Mouse (Mus musculus) hindlimb bud, embryonic 11.5 days (tissue): Measurements from ENCODE around the gene Foxn1.

Experiments used
- DNase-seq: peaks from one replicate; pipeline ENCODE4 v3.0.0-alpha.2; 2012; ENCODE audit warnings: low read depth, low spot score; ENCODE audit errors: extremely low spot score

Foxn1 gene

GRCm38 (mm10) chr11:78386508-78387043 lies at the start of gene Foxn1:
Foxn1 (minus strand) TSS chr11:78386558.
- no peak for DNase-seq

GRCm38 (mm10) chr11:78435776-78436349 lies 49.5 kb upstream of the Foxn1 start:
- peak; percentile 56 for DNase-seq

GRCm38 (mm10) chr11:78434052-78434451 lies 47.7 kb upstream of the Foxn1 start:
- DNase-seq: no peak

- no peak for DNase-seq
Observed at GRCm38 (mm10) chr11:78431176-78431575, 44.8 kb upstream of the Foxn1 start.

- no peak for DNase-seq
Observed at GRCm38 (mm10) chr11:78430195-78430878, 44.0 kb upstream of the Foxn1 start.

- no peak for DNase-seq
Observed at GRCm38 (mm10) chr11:78428309-78428708, 42.0 kb upstream of the Foxn1 start.

- no peak for DNase-seq
Observed at GRCm38 (mm10) chr11:78427655-78428054, 41.3 kb upstream of the Foxn1 start.

GRCm38 (mm10) chr11:78425572-78425971 lies 39.2 kb upstream of the Foxn1 start:
- DNase-seq: no peak

GRCm38 (mm10) chr11:78424352-78424751 lies 38.0 kb upstream of the Foxn1 start:
- DNase-seq: no peak

- DNase-seq: no peak
Observed at GRCm38 (mm10) chr11:78422055-78422819, 35.9 kb upstream of the Foxn1 start, which contains the start of gene Slc13a2. Slc13a2 (minus strand) TSS chr11:78422217.

GRCm38 (mm10) chr11:78421201-78422009 lies 35.0 kb upstream of the Foxn1 start:
- DNase-seq: no peak

- no peak for DNase-seq
Observed at GRCm38 (mm10) chr11:78420263-78420889, 34.0 kb upstream of the Foxn1 start.

- DNase-seq: no peak
Observed at GRCm38 (mm10) chr11:78416854-78417253, 30.5 kb upstream of the Foxn1 start.

- no peak for DNase-seq
Observed at GRCm38 (mm10) chr11:78412861-78413260, 26.5 kb upstream of the Foxn1 start.

- DNase-seq: no peak
Observed at GRCm38 (mm10) chr11:78412324-78412850, 26.0 kb upstream of the Foxn1 start.

- no peak for DNase-seq
Observed at GRCm38 (mm10) chr11:78411606-78412323, 25.4 kb upstream of the Foxn1 start.

GRCm38 (mm10) chr11:78408256-78409240 lies 22.2 kb upstream of the Foxn1 start:
- DNase-seq: no peak

GRCm38 (mm10) chr11:78402062-78402461 lies 15.7 kb upstream of the Foxn1 start:
- no peak for DNase-seq
